Mouse (Mus musculus): ENCODE measurements around the gene Cyp2d11. TPM values are rescaled to one million over a fixed set of nuclear protein-coding genes. Genes with fewer than 3 reads are reported as not detected.

Gene Cyp2d11
- polyA plus RNA-seq, 1 experiment, result not detected

DNA sequence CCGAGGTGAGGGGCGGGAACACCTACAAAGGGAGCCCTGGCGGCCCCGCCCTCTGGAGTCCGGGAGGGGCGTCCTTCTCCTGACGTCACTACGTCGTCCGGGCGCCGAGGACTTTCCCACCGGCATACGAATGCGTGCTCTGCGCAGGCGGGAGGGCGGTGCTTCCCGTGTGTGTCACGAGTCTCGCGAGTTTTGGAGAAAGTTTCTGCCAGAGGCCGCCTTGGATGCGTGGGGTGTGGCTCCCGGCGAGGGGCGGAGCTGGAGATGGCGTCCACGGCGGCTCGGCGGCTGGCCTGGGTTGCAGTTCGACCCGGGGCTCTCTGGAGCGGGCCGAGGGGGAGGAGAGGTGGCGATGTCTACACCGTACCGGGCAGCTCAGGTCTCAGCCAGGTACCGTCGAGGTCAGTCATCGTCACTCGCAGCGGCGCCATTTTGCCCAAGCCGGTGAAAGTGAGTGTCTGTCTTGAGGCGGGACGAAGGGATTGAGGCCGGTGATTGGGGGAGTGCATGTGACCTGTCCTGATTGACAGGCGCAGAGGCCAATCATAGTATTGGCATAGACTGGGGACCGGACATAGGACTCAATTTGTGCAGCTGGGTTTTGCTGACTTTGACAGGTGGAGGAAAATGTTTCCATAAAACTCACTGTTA is 47.9 kb downstream of the Cyp2d11 start:
- no peak overlapping the region for H3K27ac ChIP-seq (ENCODE audit: insufficient read depth, low read length)
- peaks cover 2% of the 10 kb centered on the region for H3K4me1 ChIP-seq (ENCODE audit: control insufficient read depth, insufficient read depth, low read length)
- no peaks in the 10 kb centered on the region for H3K27me3 ChIP-seq (ENCODE audit: control insufficient read depth, insufficient read depth, low read length, poor library complexity, severe bottlenecking)
- peak overlapping the region; percentile 94 for H3K4me3 ChIP-seq (ENCODE audit: low read depth, low read length)
- H3K9ac ChIP-seq (ENCODE audit: low read depth, poor library complexity, severe bottlenecking), result peak overlapping the region; percentile 82
- no peak for TF ChIP-seq CTCF (IDR thresholded peaks at IDR 0.05; ENCODE audit: low read depth, low read length)
- peak; percentile 10; the same call in 1 of the 2 replicates for TF ChIP-seq EP300 (IDR thresholded peaks at IDR 0.05; ENCODE audit: insufficient read depth, low read depth, low read length)
- H3K9me3 ChIP-seq (replicated peaks; ENCODE audit: control insufficient read depth, insufficient read depth, low read length, poor library complexity, severe bottlenecking), result no peaks in the 10 kb centered on the region
- peaks cover 12% of the 10 kb centered on the region for H3K36me3 ChIP-seq (ENCODE audit: control insufficient read depth, insufficient read depth, low read length, poor library complexity, severe bottlenecking)

DNA sequence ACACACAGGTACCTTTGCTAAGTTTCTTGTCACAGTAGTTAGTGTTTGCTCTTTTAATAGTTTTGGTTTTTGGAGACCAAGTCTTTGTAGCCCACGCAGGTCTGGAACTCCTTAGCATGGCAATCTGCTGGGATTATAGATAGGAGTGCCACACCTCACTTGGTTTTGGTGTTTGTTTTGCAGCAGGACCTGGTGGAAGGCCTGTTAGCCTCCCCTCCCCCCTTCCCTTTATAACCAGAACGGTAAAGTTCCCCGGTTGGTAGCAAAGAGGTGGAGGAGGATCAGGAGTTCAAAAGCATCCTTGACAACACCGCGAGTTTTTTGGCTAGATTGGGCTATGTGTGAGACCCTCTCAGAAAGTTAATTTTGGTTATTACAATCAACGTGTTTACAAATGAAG is 48.9 kb downstream of the Cyp2d11 start:
- no peak for TF ChIP-seq CTCF (IDR thresholded peaks at IDR 0.05; ENCODE audit: low read depth, low read length)
- no peak for TF ChIP-seq POLR2A (IDR thresholded peaks at IDR 0.05; ENCODE audit: insufficient read depth, low read length)
- H3K9me3 ChIP-seq (replicated peaks; ENCODE audit: control insufficient read depth, insufficient read depth, low read length, poor library complexity, severe bottlenecking), result no peaks in the 10 kb centered on the region
- H3K4me1 ChIP-seq (ENCODE audit: control insufficient read depth, insufficient read depth, low read length), result peaks cover 6% of the 10 kb centered on the region
- peaks cover 6% of the 10 kb centered on the region; the same call in 1 of the 2 replicates for H3K36me3 ChIP-seq (ENCODE audit: control insufficient read depth, insufficient read depth, low read length, poor library complexity, severe bottlenecking)
- H3K27me3 ChIP-seq (ENCODE audit: control insufficient read depth, insufficient read depth, low read length, poor library complexity, severe bottlenecking), result no peaks in the 10 kb centered on the region
- no peak overlapping the region for H3K27ac ChIP-seq (ENCODE audit: insufficient read depth, low read length)
- no peak overlapping the region for H3K4me3 ChIP-seq (ENCODE audit: low read depth, low read length)
- H3K9ac ChIP-seq (ENCODE audit: low read depth, poor library complexity, severe bottlenecking), result no peak overlapping the region

DNA sequence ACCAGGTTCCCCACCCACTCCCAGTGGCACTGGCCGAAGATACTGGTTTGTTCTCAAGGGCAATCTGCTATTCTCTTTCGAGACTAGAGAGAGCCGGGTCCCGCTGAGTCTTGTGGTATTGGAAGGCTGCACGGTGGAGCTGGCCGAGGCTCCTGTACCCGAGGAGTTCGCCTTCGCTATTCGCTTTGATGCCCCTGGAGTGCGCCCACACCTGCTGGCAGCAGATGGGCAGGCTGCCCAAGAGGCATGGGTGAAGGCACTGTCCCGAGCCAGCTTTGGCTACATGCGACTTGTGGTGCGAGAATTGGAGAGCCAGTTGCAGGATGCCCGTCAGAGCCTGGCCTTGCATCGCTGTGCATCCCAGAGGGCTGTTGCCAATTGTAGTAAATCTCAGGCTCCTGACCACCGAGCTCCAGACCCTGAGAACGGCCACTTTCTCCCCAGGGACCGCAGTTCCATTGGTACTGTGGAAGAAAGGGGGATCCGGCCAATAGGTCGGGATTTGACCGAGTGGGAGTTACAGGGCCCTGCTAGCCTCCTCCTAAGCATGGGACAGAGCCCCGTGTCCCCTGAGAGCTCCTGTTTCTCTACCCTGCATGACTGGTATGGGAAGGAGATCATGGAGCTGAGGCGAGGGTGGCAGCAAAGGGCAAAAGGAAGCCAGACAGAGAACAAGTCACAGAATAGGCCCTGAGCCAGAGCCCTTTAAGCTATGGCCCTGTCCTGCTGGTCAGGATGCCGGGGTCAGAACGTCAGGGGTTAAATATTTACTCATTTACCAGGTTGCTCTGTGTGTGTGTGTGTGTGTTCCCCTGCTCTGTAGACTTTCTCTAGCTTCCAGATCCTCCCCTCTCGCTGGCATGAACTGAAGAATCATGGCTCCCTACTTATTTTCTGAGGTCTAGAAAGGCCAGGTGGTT is 50.2 kb downstream of the Cyp2d11 start:
- peaks cover 3% of the 10 kb centered on the region; the same call in 1 of the 2 replicates for H3K36me3 ChIP-seq (ENCODE audit: control insufficient read depth, insufficient read depth, low read length, poor library complexity, severe bottlenecking)
- no peak overlapping the region for H3K27ac ChIP-seq (ENCODE audit: insufficient read depth, low read length)
- TF ChIP-seq EP300 (IDR thresholded peaks at IDR 0.05; ENCODE audit: insufficient read depth, low read depth, low read length) (no peak), POLR2A (IDR thresholded peaks at IDR 0.05; ENCODE audit: insufficient read depth, low read length) (no peak), CTCF (IDR thresholded peaks at IDR 0.05; ENCODE audit: low read depth, low read length) (no peak)
- peaks cover 6% of the 10 kb centered on the region for H3K4me1 ChIP-seq (ENCODE audit: control insufficient read depth, insufficient read depth, low read length)
- no peak overlapping the region for H3K9ac ChIP-seq (ENCODE audit: low read depth, poor library complexity, severe bottlenecking)
- no peaks in the 10 kb centered on the region for H3K27me3 ChIP-seq (ENCODE audit: control insufficient read depth, insufficient read depth, low read length, poor library complexity, severe bottlenecking)
- H3K4me3 ChIP-seq (ENCODE audit: low read depth, low read length), result no peak overlapping the region
- H3K9me3 ChIP-seq (replicated peaks; ENCODE audit: control insufficient read depth, insufficient read depth, low read length, poor library complexity, severe bottlenecking), result no peaks in the 10 kb centered on the region

- H3K4me3 ChIP-seq (ENCODE audit: low read depth, low read length), result no peak overlapping the region
- no peak for TF ChIP-seq POLR2A (IDR thresholded peaks at IDR 0.05; ENCODE audit: insufficient read depth, low read length)
- TF ChIP-seq EP300 (IDR thresholded peaks at IDR 0.05; ENCODE audit: insufficient read depth, low read depth, low read length), result no peak
- no peak for TF ChIP-seq CTCF (IDR thresholded peaks at IDR 0.05; ENCODE audit: low read depth, low read length)
- no peaks in the 10 kb centered on the region for H3K27me3 ChIP-seq (ENCODE audit: control insufficient read depth, insufficient read depth, low read length, poor library complexity, severe bottlenecking)
- H3K9ac ChIP-seq (ENCODE audit: low read depth, poor library complexity, severe bottlenecking), result no peak overlapping the region
- H3K9me3 ChIP-seq (replicated peaks; ENCODE audit: control insufficient read depth, insufficient read depth, low read length, poor library complexity, severe bottlenecking), result no peaks in the 10 kb centered on the region
- peaks cover 6% of the 10 kb centered on the region for H3K4me1 ChIP-seq (ENCODE audit: control insufficient read depth, insufficient read depth, low read length)
- no peaks in the 10 kb centered on the region for H3K36me3 ChIP-seq (ENCODE audit: control insufficient read depth, insufficient read depth, low read length, poor library complexity, severe bottlenecking)
- H3K27ac ChIP-seq (ENCODE audit: insufficient read depth, low read length), result no peak overlapping the region
Observed at GRCm38 (mm10) chr15:82342543-82342935, 51.3 kb downstream of the Cyp2d11 start.

- no peaks in the 10 kb centered on the region for H3K27me3 ChIP-seq (ENCODE audit: control insufficient read depth, insufficient read depth, low read length, poor library complexity, severe bottlenecking)
- no peaks in the 10 kb centered on the region for H3K9me3 ChIP-seq (replicated peaks; ENCODE audit: control insufficient read depth, insufficient read depth, low read length, poor library complexity, severe bottlenecking)
- H3K27ac ChIP-seq (ENCODE audit: insufficient read depth, low read length), result no peak overlapping the region
- H3K9ac ChIP-seq (ENCODE audit: low read depth, poor library complexity, severe bottlenecking), result peak overlapping the region; percentile 56
- no peak for TF ChIP-seq CTCF (IDR thresholded peaks at IDR 0.05; ENCODE audit: low read depth, low read length)
- TF ChIP-seq EP300 (IDR thresholded peaks at IDR 0.05; ENCODE audit: insufficient read depth, low read depth, low read length), result no peak
- no peak for TF ChIP-seq POLR2A (IDR thresholded peaks at IDR 0.05; ENCODE audit: insufficient read depth, low read length)
- peak overlapping the region; percentile 31 for H3K4me3 ChIP-seq (ENCODE audit: low read depth, low read length)
- no peaks in the 10 kb centered on the region for H3K36me3 ChIP-seq (ENCODE audit: control insufficient read depth, insufficient read depth, low read length, poor library complexity, severe bottlenecking)
- H3K4me1 ChIP-seq (ENCODE audit: control insufficient read depth, insufficient read depth, low read length), result peaks cover 4% of the 10 kb centered on the region
Observed at GRCm38 (mm10) chr15:82341675-82342542, 51.9 kb downstream of the Cyp2d11 start.

Data from ES-Bruce4 (cell line).